Mouse (Mus musculus) lung, embryonic 15.5 days (tissue): ENCODE results near the gene Adamtsl4. TPM values are rescaled to one million over a fixed set of nuclear protein-coding genes. Genes with fewer than 3 reads are reported as not detected.

Experiments
- ATAC-seq: fragments of 200-750 bp; cut with Nextera tagmentation; 2 replicates; pipeline ENCODE4 v1.8.0; 2017; ENCODE audit warnings: moderate number of reproducible peaks, borderline replicate concordance; ENCODE audit not compliant: low FRiP score, low TSS enrichment; ENCODE audit errors: extremely low read depth
- H3K27ac ChIP-seq: fragments of 300-500 bp; sonication (generic); 2 replicates; pipeline ENCODE4 v1.5.1; 2015; ENCODE audit warnings: moderate library complexity, mild to moderate bottlenecking, inconsistent platforms
- H3K27me3 ChIP-seq: fragments of 300-500 bp; sonication (generic); 2 replicates; pipeline ENCODE4 v1.6.1; 2015; ENCODE audit warnings: inconsistent platforms
- H3K36me3 ChIP-seq: fragments of 300-500 bp; sonication (generic); 2 replicates; pipeline ENCODE4 v1.6.1; 2015; ENCODE audit warnings: inconsistent platforms
- H3K4me1 ChIP-seq: fragments of 300-500 bp; sonication (generic); 2 replicates; pipeline ENCODE4 v1.6.1; 2015; ENCODE audit warnings: inconsistent platforms
- H3K4me2 ChIP-seq: fragments of 300-500 bp; sonication (generic); 2 replicates; pipeline ENCODE4 v1.6.1; 2015; ENCODE audit warnings: inconsistent platforms, mild to moderate bottlenecking, moderate library complexity
- H3K4me3 ChIP-seq: fragments of 300-500 bp; sonication (generic); 2 replicates; pipeline ENCODE4 v1.5.1; 2015; ENCODE audit warnings: mild to moderate bottlenecking, inconsistent platforms
- H3K9ac ChIP-seq: fragments of 300-500 bp; sonication (generic); 2 replicates; pipeline ENCODE4 v1.6.1; 2015; ENCODE audit warnings: inconsistent platforms
- H3K9me3 ChIP-seq: fragments of 300-500 bp; sonication (generic); 2 replicates; pipeline ENCODE4 v1.6.1; 2016; ENCODE audit warnings: inconsistent platforms
- WGBS: fragments of 180-500 bp; shearing (Covaris S2); methylation state at CpG from one replicate; pipeline ENCODE4 v1.1.7; 2015; 5-methylcytosine and 5-hydroxymethylcytosine counted together
- microRNA-seq: library from miRNA; unstranded; fragments of <30 nt; microRNA quantifications from one replicate; pipeline ENCODE4, GENCODE M21; 2016
- polyA plus RNA-seq: library from polyadenylated mRNA; unstranded; fragments of >200 nt; fragmentation: Nextera tagmentation; extraction: Ambion mirVana; gene quantifications from 2 replicates; pipeline ENCODE4 v1.2.1, GENCODE M21; 2015

The Adamtsl4 gene
- polyA plus RNA-seq, 1 experiment from 2014 or later = 5.7 TPM

DNA sequence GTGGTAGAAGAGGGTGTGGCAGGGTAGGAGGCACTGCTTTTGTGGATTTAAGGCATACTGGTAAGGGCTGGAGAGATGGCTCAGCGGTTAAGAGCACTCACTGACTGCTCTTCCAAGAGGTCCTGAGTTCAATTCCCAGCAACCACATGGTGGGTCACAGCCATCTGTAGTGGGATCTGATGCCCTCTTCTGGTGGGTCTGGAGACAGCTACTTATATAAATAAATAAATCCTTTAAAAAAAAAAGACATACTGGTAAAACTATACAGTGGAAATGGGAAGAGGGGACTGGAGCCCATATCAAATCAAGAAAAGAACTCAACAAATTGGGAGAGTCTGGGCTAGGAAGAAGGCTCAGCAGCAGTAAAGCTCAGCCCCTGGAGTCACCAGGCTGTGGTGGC, 48.0 kb downstream of the Adamtsl4 start:
- Histone ChIP-seq H3K36me3 (peaks cover 31% of the 10 kb centered on the region), H3K27ac (no peak overlapping the region), H3K4me3 (no peak overlapping the region), H3K9me3 (no peaks in the 10 kb centered on the region), H3K4me1 (no peaks in the 10 kb centered on the region), H3K9ac (no peak overlapping the region), H3K27me3 (no peaks in the 10 kb centered on the region), H3K4me2 (no peak overlapping the region)
- no peak for ATAC-seq
- 79% methylated on average over 1 of the region's 1 CpGs for WGBS

GRCm38 (mm10) chr3:95636072-95636471, 51.6 kb downstream of the Adamtsl4 start:
- WGBS = 55% methylated on average over 4 of the region's 4 CpGs
- H3K9me3 ChIP-seq = no peaks in the 10 kb centered on the region
- H3K4me3 ChIP-seq = no peak overlapping the region
- no peak overlapping the region for H3K4me2 ChIP-seq
- peaks cover 56% of the 10 kb centered on the region for H3K36me3 ChIP-seq
- ATAC-seq = no peak
- H3K9ac ChIP-seq = no peak overlapping the region
- no peaks in the 10 kb centered on the region for H3K27me3 ChIP-seq
- no peaks in the 10 kb centered on the region for H3K4me1 ChIP-seq
- no peak overlapping the region for H3K27ac ChIP-seq

- H3K4me3 ChIP-seq = no peak overlapping the region
- no peak for ATAC-seq
- 66% methylated on average over 4 of the region's 4 CpGs for WGBS
- H3K4me1 ChIP-seq = no peaks in the 10 kb centered on the region
- no peaks in the 10 kb centered on the region for H3K27me3 ChIP-seq
- H3K9ac ChIP-seq = no peak overlapping the region
- no peak overlapping the region for H3K27ac ChIP-seq
- H3K36me3 ChIP-seq = peaks cover 60% of the 10 kb centered on the region
- H3K4me2 ChIP-seq = no peak overlapping the region
- no peaks in the 10 kb centered on the region for H3K9me3 ChIP-seq
Measured at GRCm38 (mm10) chr3:95635636-95636035, 52.1 kb downstream of the Adamtsl4 start.

- Histone ChIP-seq H3K4me1 (no peaks in the 10 kb centered on the region), H3K27ac (no peak overlapping the region), H3K27me3 (no peaks in the 10 kb centered on the region), H3K9ac (no peak overlapping the region), H3K4me3 (no peak overlapping the region), H3K36me3 (peaks cover 78% of the 10 kb centered on the region), H3K9me3 (no peaks in the 10 kb centered on the region), H3K4me2 (no peak overlapping the region)
- ATAC-seq = no peak
- WGBS = 67% methylated on average over 12 of the region's 12 CpGs
Measured at GRCm38 (mm10) chr3:95632648-95633588, 54.8 kb downstream of the Adamtsl4 start.

DNA sequence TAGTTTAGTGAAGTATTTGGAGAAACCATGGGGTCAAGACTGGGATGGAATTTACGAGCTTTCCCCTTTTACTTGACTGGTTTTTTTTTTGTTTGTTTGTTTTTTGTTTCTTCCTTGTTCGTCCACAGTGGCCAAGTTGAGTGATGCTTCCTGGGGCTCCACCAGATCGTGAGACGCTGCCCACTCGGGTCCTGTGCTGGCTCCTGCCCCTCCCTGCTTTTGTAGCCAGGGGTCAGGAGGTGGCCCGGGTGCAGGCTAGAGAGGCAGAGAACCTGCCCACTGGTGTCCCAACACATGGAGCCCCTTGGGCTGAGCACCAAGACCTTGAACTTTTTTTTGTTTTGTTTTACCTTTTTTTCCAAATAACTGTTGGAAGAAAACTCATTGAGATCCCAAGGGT, 56.4 kb downstream of the Adamtsl4 start:
- H3K4me2 ChIP-seq = no peak overlapping the region
- H3K4me1 ChIP-seq = peaks cover under 1% of the 10 kb centered on the region
- 60% methylated on average over 6 of the region's 6 CpGs for WGBS
- H3K36me3 ChIP-seq = peaks cover 79% of the 10 kb centered on the region
- no peak overlapping the region for H3K27ac ChIP-seq
- no peaks in the 10 kb centered on the region for H3K9me3 ChIP-seq
- H3K9ac ChIP-seq = no peak overlapping the region
- ATAC-seq = no peak
- no peaks in the 10 kb centered on the region for H3K27me3 ChIP-seq
- no peak overlapping the region for H3K4me3 ChIP-seq

GRCm38 (mm10) chr3:95630856-95631255, 56.9 kb downstream of the Adamtsl4 start:
- Histone ChIP-seq H3K4me2 (no peak overlapping the region), H3K4me1 (peaks cover 5% of the 10 kb centered on the region), H3K36me3 (peaks cover 79% of the 10 kb centered on the region), H3K9me3 (no peaks in the 10 kb centered on the region), H3K4me3 (no peak overlapping the region), H3K27me3 (no peaks in the 10 kb centered on the region), H3K27ac (no peak overlapping the region), H3K9ac (no peak overlapping the region)
- no peak for ATAC-seq
- 73% methylated on average over 3 of the region's 3 CpGs for WGBS

GRCm38 (mm10) chr3:95629755-95630154, 58.0 kb downstream of the Adamtsl4 start:
- peaks cover 8% of the 10 kb centered on the region for H3K4me1 ChIP-seq
- H3K36me3 ChIP-seq = peaks cover 68% of the 10 kb centered on the region
- no peak overlapping the region for H3K27ac ChIP-seq
- H3K4me2 ChIP-seq = no peak overlapping the region
- H3K27me3 ChIP-seq = no peaks in the 10 kb centered on the region
- WGBS = 73% methylated on average over 4 of the region's 4 CpGs
- no peak for ATAC-seq
- no peak overlapping the region for H3K9ac ChIP-seq
- H3K9me3 ChIP-seq = no peaks in the 10 kb centered on the region
- no peak overlapping the region for H3K4me3 ChIP-seq

DNA sequence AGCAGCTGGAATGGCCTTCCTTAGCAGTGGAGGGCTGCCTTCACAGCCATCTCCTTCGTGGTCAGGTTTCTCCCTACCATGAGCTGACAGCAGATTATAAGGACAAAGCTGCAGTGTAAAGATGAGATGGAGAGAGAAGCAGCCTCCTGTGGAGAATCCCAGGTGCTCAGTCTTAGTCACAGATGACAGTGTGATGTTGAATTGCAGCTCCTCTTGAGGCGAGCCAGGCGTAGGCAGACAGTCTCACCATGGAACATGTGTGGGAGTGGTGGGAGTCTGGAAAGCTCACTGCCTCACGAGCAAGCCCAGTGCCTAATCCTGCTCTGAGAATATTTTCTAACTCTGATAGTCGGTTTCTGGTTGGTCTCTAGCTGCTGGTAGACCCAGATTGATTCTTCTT, 60.0 kb downstream of the Adamtsl4 start:
- Histone ChIP-seq H3K4me1 (peaks cover 8% of the 10 kb centered on the region), H3K4me3 (no peak overlapping the region), H3K27ac (no peak overlapping the region), H3K4me2 (no peak overlapping the region), H3K36me3 (peaks cover 56% of the 10 kb centered on the region), H3K27me3 (no peaks in the 10 kb centered on the region), H3K9me3 (no peaks in the 10 kb centered on the region), H3K9ac (no peak overlapping the region)
- ATAC-seq = no peak
- 83% methylated on average over 5 of the region's 5 CpGs for WGBS

Small RNA genes within 50 kb of the gene (microRNA-seq; reads per million reads assigned to microRNA genes)
- gene Mir7014 = not detected

Other genes starting within 250 kb of the Adamtsl4 start
- gene Ctsk, start 188.7 kb downstream of the Adamtsl4 start, polyA plus RNA-seq = 4.2 and 5.2 TPM in 2 replicates
- gene Ctss, start 161.1 kb downstream of the Adamtsl4 start, polyA plus RNA-seq = 24.2 and 30.4 TPM in 2 replicates
- gene Hormad1, start 128.2 kb downstream of the Adamtsl4 start, polyA plus RNA-seq = 0.10 TPM in 1 of 2 replicates, not detected in the other
- gene Golph3l, start 99.0 kb downstream of the Adamtsl4 start, polyA plus RNA-seq = 32.3 and 33.6 TPM in 2 replicates
- 65.3 and 69.2 TPM in 2 replicates for gene Ensa, start 62.9 kb downstream of the Adamtsl4 start, polyA plus RNA-seq
- gene Mcl1, start 29.1 kb downstream of the Adamtsl4 start, polyA plus RNA-seq = 64.5 and 65.2 TPM in 2 replicates
- gene Ecm1, start 51.7 kb upstream of the Adamtsl4 start, polyA plus RNA-seq = 16.9 and 20.4 TPM in 2 replicates
- gene Tars2, start 72.3 kb upstream of the Adamtsl4 start, polyA plus RNA-seq = 51.8 and 52.8 TPM in 2 replicates
- gene Rprd2, start 130.9 kb upstream of the Adamtsl4 start, polyA plus RNA-seq = 20.5 and 21.3 TPM in 2 replicates
- 49.3 and 51.0 TPM in 2 replicates for gene Prpf3, start 168.0 kb upstream of the Adamtsl4 start, polyA plus RNA-seq
- 305 and 336 TPM in 2 replicates for gene Mrps21, start 183.6 kb upstream of the Adamtsl4 start, polyA plus RNA-seq
- 4.9 and 5.2 TPM in 2 replicates for gene Ciart, start 194.3 kb upstream of the Adamtsl4 start, polyA plus RNA-seq
- 69.8 and 76.9 TPM in 2 replicates for gene BC028528, start 204.1 kb upstream of the Adamtsl4 start, polyA plus RNA-seq
- 37.9 and 47.4 TPM in 2 replicates for gene Aph1a, start 206.1 kb upstream of the Adamtsl4 start, polyA plus RNA-seq
- 11.6 and 11.9 TPM in 2 replicates for gene Car14, start 216.8 kb upstream of the Adamtsl4 start, polyA plus RNA-seq
- 222 and 233 TPM in 2 replicates for gene Anp32e, start 241.3 kb upstream of the Adamtsl4 start, polyA plus RNA-seq